Mouse (Mus musculus) liver, embryonic 11.5 days (tissue): Measurements from ENCODE around the gene Ilvbl. TPM values are rescaled to one million over a fixed set of nuclear protein-coding genes. Genes with fewer than 3 reads are reported as not detected.
A peak's percentile ranks its signal among the peaks of the same experiment; 100 is the strongest.

Experiments used
- ATAC-seq: fragments of 200-750 bp; cut with Nextera tagmentation; replicated peaks from 2 replicates; pipeline ENCODE4 v1.8.0; 2017; ENCODE audit warnings: moderate number of reproducible peaks, mild to moderate bottlenecking, moderate TSS enrichment, moderate library complexity; ENCODE audit not compliant: low FRiP score
- DNase-seq: peaks from one replicate; pipeline ENCODE4 v3.0.0-alpha.2; 2017; ENCODE audit warnings: low spot score
- H3K27ac ChIP-seq: fragments of 300-500 bp; sonication (generic); 2 replicates; pipeline ENCODE4 v1.5.1; 2014; ENCODE audit warnings: mild to moderate bottlenecking, low read depth, low read length, control low read depth
- H3K27me3 ChIP-seq: fragments of 300-500 bp; sonication (generic); replicated peaks from 2 replicates; pipeline ENCODE4 v1.6.1; 2014; ENCODE audit warnings: low read length, mixed read lengths; ENCODE audit not compliant: control insufficient read depth, insufficient read depth
- H3K36me3 ChIP-seq: fragments of 300-500 bp; sonication (generic); 2 replicates; pipeline ENCODE4 v1.6.1; 2014; ENCODE audit warnings: mild to moderate bottlenecking, low read length, moderate library complexity, mixed read lengths; ENCODE audit not compliant: control insufficient read depth, insufficient read depth
- H3K4me1 ChIP-seq: fragments of 300-500 bp; sonication (generic); replicated peaks from 2 replicates; pipeline ENCODE4 v1.6.1; 2014; ENCODE audit warnings: low read length, mixed read lengths; ENCODE audit not compliant: control insufficient read depth, insufficient read depth
- H3K4me2 ChIP-seq: fragments of 300-500 bp; sonication (generic); 2 replicates; pipeline ENCODE4 v1.6.1; 2014; ENCODE audit warnings: mild to moderate bottlenecking, control low read depth, moderate library complexity
- H3K4me3 ChIP-seq: fragments of 300-500 bp; sonication (generic); 2 replicates; pipeline ENCODE4 v1.5.1; 2014; ENCODE audit warnings: low read depth, low read length, control low read depth
- H3K9ac ChIP-seq: fragments of 300-500 bp; sonication (generic); 2 replicates; pipeline ENCODE4 v1.6.1; 2014; ENCODE audit warnings: low read depth, low read length, control low read depth
- H3K9me3 ChIP-seq: fragments of 300-500 bp; sonication (generic); 2 replicates; pipeline ENCODE4 v1.6.1; 2016; ENCODE audit warnings: low read length, inconsistent platforms, mixed read lengths; ENCODE audit not compliant: control insufficient read depth
- WGBS: fragments of 180-500 bp; shearing (Covaris S2); extraction: QIAGEN DNeasy Blood & Tissue Kit; methylation state at CpG from one replicate; pipeline ENCODE4 v1.1.7; 2014; 5-methylcytosine and 5-hydroxymethylcytosine counted together
- polyA plus RNA-seq: library from polyadenylated mRNA; unstranded; fragments of >200 nt; fragmentation: Nextera tagmentation; extraction: Ambion mirVana; gene quantifications from 2 replicates; pipeline ENCODE4 v1.2.1, GENCODE M21; 2014

The Ilvbl gene
- polyA plus RNA-seq, 1 experiment from 2014 or later: 22.1 TPM

GRCm38 (mm10) chr10:78585606-78586005, 11.5 kb downstream of the Ilvbl start:
- no peak for ATAC-seq

GRCm38 (mm10) chr10:78586026-78586425, 11.9 kb downstream of the Ilvbl start:
- H3K9ac ChIP-seq: no peak overlapping the region
- no peak for DNase-seq
- H3K9me3 ChIP-seq: no peaks in the 10 kb centered on the region
- WGBS: 92% methylated on average over 13 of the region's 13 CpGs
- H3K4me1 ChIP-seq: no peaks in the 10 kb centered on the region
- ATAC-seq: no peak
- H3K36me3 ChIP-seq: peaks cover 15% of the 10 kb centered on the region
- H3K27me3 ChIP-seq: peaks cover under 1% of the 10 kb centered on the region
- no peak overlapping the region for H3K4me3 ChIP-seq
- no peak overlapping the region for H3K27ac ChIP-seq
- H3K4me2 ChIP-seq: no peak overlapping the region

More at GRCm38 (mm10) chr10:78585606-78586005, 11.5 kb downstream of the Ilvbl start:
- Histone ChIP-seq H3K27ac (no peak overlapping the region), H3K9me3 (no peaks in the 10 kb centered on the region), H3K4me2 (no peak overlapping the region), H3K27me3 (no peaks in the 10 kb centered on the region; the same call in 1 of the 2 replicates), H3K9ac (no peak overlapping the region), H3K36me3 (peaks cover 15% of the 10 kb centered on the region), H3K4me1 (no peaks in the 10 kb centered on the region), H3K4me3 (no peak overlapping the region)
- 84% methylated on average over 22 of the region's 22 CpGs for WGBS
- peak; percentile 27 for DNase-seq

- Histone ChIP-seq H3K4me3 (no peak overlapping the region), H3K27ac (no peak overlapping the region), H3K4me1 (no peaks in the 10 kb centered on the region), H3K27me3 (peaks cover 26% of the 10 kb centered on the region), H3K4me2 (no peak overlapping the region), H3K9ac (no peak overlapping the region), H3K36me3 (peaks cover 15% of the 10 kb centered on the region), H3K9me3 (no peaks in the 10 kb centered on the region)
- WGBS: 96% methylated on average over 18 of the region's 18 CpGs
- ATAC-seq (no peak), DNase-seq (no peak)
Observed at GRCm38 (mm10) chr10:78589291-78589690, 15.1 kb downstream of the Ilvbl start.

- ATAC-seq: no peak
- no peak overlapping the region for H3K9ac ChIP-seq
- H3K36me3 ChIP-seq: peaks cover 12% of the 10 kb centered on the region
Observed at GRCm38 (mm10) chr10:78589901-78590300, 15.8 kb downstream of the Ilvbl start.

GRCm38 (mm10) chr10:78590744-78591143, 16.6 kb downstream of the Ilvbl start:
- Histone ChIP-seq H3K36me3 (peaks cover 12% of the 10 kb centered on the region), H3K4me3 (peak overlapping the region; percentile 63), H3K27ac (no peak overlapping the region), H3K27me3 (peaks cover 27% of the 10 kb centered on the region), H3K9me3 (no peaks in the 10 kb centered on the region), H3K9ac (no peak overlapping the region), H3K4me2 (peak overlapping the region; percentile 71), H3K4me1 (no peaks in the 10 kb centered on the region)
- WGBS: 36% methylated on average over 9 of the region's 9 CpGs
- no peak for DNase-seq
- no peak for ATAC-seq

More at GRCm38 (mm10) chr10:78589901-78590300, 15.8 kb downstream of the Ilvbl start:
- H3K27me3 ChIP-seq: peaks cover 27% of the 10 kb centered on the region
- H3K27ac ChIP-seq: no peak overlapping the region
- no peaks in the 10 kb centered on the region for H3K9me3 ChIP-seq
- DNase-seq: no peak
- H3K4me1 ChIP-seq: no peaks in the 10 kb centered on the region
- 85% methylated on average over 8 of the region's 8 CpGs for WGBS
- no peak overlapping the region for H3K4me3 ChIP-seq
- H3K4me2 ChIP-seq: peak overlapping the region; percentile 71; the same call in 1 of the 2 replicates

- 5% methylated on average over 45 of the region's 54 CpGs for WGBS
- Histone ChIP-seq H3K36me3 (peaks cover 6% of the 10 kb centered on the region; the same call in 1 of the 2 replicates), H3K4me3 (peak within 1 kb of the TSS; percentile 63), H3K4me2 (peak within 1 kb of the TSS; percentile 71), H3K9me3 (no peaks in the 10 kb centered on the region), H3K27ac (peak within 1 kb of the TSS; percentile 62), H3K27me3 (peaks cover 27% of the 10 kb centered on the region), H3K4me1 (no peaks in the 10 kb centered on the region), H3K9ac (peak within 1 kb of the TSS; percentile 66)
- ATAC-seq (peak; percentile 59), DNase-seq (peak; percentile 59)
Observed at GRCm38 (mm10) chr10:78591406-78592328, 17.5 kb downstream of the Ilvbl start, which contains the start of gene Syde1. TSS of gene Syde1 (minus strand) at chr10:78591964.

- DNase-seq (no peak), ATAC-seq (no peak)
- 0 out of 2 replicates have a peak, but pooled peaks cover 3% of the 10 kb centered on the region for H3K36me3 ChIP-seq
- H3K27ac ChIP-seq: no peak overlapping the region
- H3K4me1 ChIP-seq: no peaks in the 10 kb centered on the region
- no peak overlapping the region for H3K4me3 ChIP-seq
- no peaks in the 10 kb centered on the region for H3K9me3 ChIP-seq
- H3K27me3 ChIP-seq: peaks cover 27% of the 10 kb centered on the region
- H3K4me2 ChIP-seq: no peak overlapping the region
- H3K9ac ChIP-seq: no peak overlapping the region
- 71% methylated on average over 4 of the region's 4 CpGs for WGBS
Observed at GRCm38 (mm10) chr10:78592856-78593379, 18.8 kb downstream of the Ilvbl start.

- Histone ChIP-seq H3K27me3 (peaks cover 27% of the 10 kb centered on the region), H3K4me3 (no peak overlapping the region), H3K4me2 (no peak overlapping the region), H3K9ac (no peak overlapping the region), H3K27ac (no peak overlapping the region), H3K4me1 (no peaks in the 10 kb centered on the region), H3K36me3 (0 out of 2 replicates have a peak, but pooled peaks cover under 1% of the 10 kb centered on the region), H3K9me3 (no peaks in the 10 kb centered on the region)
- no peak for DNase-seq
- 86% methylated on average over 5 of the region's 5 CpGs for WGBS
- no peak for ATAC-seq
Observed at GRCm38 (mm10) chr10:78593736-78594135, 19.6 kb downstream of the Ilvbl start.
